Mouse (Mus musculus): ENCODE results near the gene Pdk2.

GRCm38 (mm10) chr11:95043608-95044007 lies 2.5 kb upstream of the Pdk2 start:
- TF ChIP-seq CTCF (IDR thresholded peaks at IDR 0.05; ENCODE audit: extremely low read depth, insufficient read length, insufficient replicate concordance, low read depth, low read length) (no peak), POLR2A (IDR thresholded peaks at IDR 0.05; ENCODE audit: low read depth, low read length) (no peak)
